Mouse (Mus musculus): ENCODE data around the gene Ostn. TPM values are rescaled to one million over a fixed set of nuclear protein-coding genes. Genes with fewer than 3 reads are reported as not detected.

Ostn gene
- polyA plus RNA-seq, 1 experiment from 2014 or later, result not detected

GRCm38 (mm10) chr16:27354464-27354863 is 47.2 kb downstream of the Ostn start:
- H3K9ac ChIP-seq, result no peak overlapping the region
- no peaks in the 10 kb centered on the region for H3K36me3 ChIP-seq (replicated peaks)
- no peaks in the 10 kb centered on the region for H3K4me1 ChIP-seq (replicated peaks)
- H3K27ac ChIP-seq (replicated peaks), result no peak overlapping the region
- no peaks in the 10 kb centered on the region for H3K9me3 ChIP-seq (replicated peaks)
- no peak for ATAC-seq (ENCODE audit: insufficient read depth)
- no peak overlapping the region for H3K4me2 ChIP-seq
- WGBS (ENCODE audit: insufficient replicate concordance), result 47% methylated on average over 2 of the region's 2 CpGs
- no peaks in the 10 kb centered on the region for H3K27me3 ChIP-seq
- H3K4me3 ChIP-seq (replicated peaks), result no peak overlapping the region

- Histone ChIP-seq H3K4me2 (no peak overlapping the region), H3K27ac (replicated peaks) (no peak overlapping the region), H3K36me3 (replicated peaks) (no peaks in the 10 kb centered on the region), H3K9ac (no peak overlapping the region), H3K4me1 (replicated peaks) (no peaks in the 10 kb centered on the region), H3K4me3 (replicated peaks) (no peak overlapping the region), H3K9me3 (replicated peaks) (no peaks in the 10 kb centered on the region), H3K27me3 (no peaks in the 10 kb centered on the region)
- WGBS (ENCODE audit: insufficient replicate concordance), result 70% methylated on average over 1 of the region's 1 CpGs
- ATAC-seq (ENCODE audit: insufficient read depth), result no peak
These were observed 52.8 kb downstream of the Ostn start for GRCm38 (mm10) chr16:27360059-27360458.

- WGBS (ENCODE audit: insufficient replicate concordance), result 62% methylated on average over 8 of the region's 8 CpGs
- ATAC-seq (ENCODE audit: insufficient read depth), result no peak
- no peak within 1 kb of the TSS for H3K4me3 ChIP-seq (replicated peaks)
These were observed 62.9 kb downstream of the Ostn start, which contains the start of gene Uts2b for GRCm38 (mm10) chr16:27370191-27370590. TSS of gene Uts2b (minus strand) at chr16:27370239.

GRCm38 (mm10) chr16:27370700-27371099 is 63.4 kb downstream of the Ostn start:
- no peak for ATAC-seq (ENCODE audit: insufficient read depth)
- Histone ChIP-seq H3K4me3 (replicated peaks) (no peak overlapping the region), H3K9me3 (replicated peaks) (no peaks in the 10 kb centered on the region), H3K27me3 (no peaks in the 10 kb centered on the region), H3K27ac (replicated peaks) (no peak overlapping the region), H3K9ac (no peak overlapping the region), H3K4me1 (replicated peaks) (no peaks in the 10 kb centered on the region), H3K36me3 (replicated peaks) (no peaks in the 10 kb centered on the region), H3K4me2 (no peak overlapping the region)
- WGBS (ENCODE audit: insufficient replicate concordance), result 70% methylated on average over 2 of the region's 2 CpGs

More at GRCm38 (mm10) chr16:27370191-27370590, 62.9 kb downstream of the Ostn start, which contains the start of gene Uts2b:
- Histone ChIP-seq H3K27ac (replicated peaks) (no peak within 1 kb of the TSS), H3K9ac (no peak within 1 kb of the TSS), H3K4me2 (no peak within 1 kb of the TSS), H3K4me1 (replicated peaks) (no peaks in the 10 kb centered on the region), H3K9me3 (replicated peaks) (no peaks in the 10 kb centered on the region), H3K36me3 (replicated peaks) (no peaks in the 10 kb centered on the region), H3K27me3 (no peaks in the 10 kb centered on the region)

GRCm38 (mm10) chr16:27374139-27374538 is 66.8 kb downstream of the Ostn start:
- no peak overlapping the region for H3K4me3 ChIP-seq (replicated peaks)
- no peaks in the 10 kb centered on the region for H3K27me3 ChIP-seq
- no peaks in the 10 kb centered on the region for H3K4me1 ChIP-seq (replicated peaks)
- H3K27ac ChIP-seq (replicated peaks), result no peak overlapping the region
- H3K9ac ChIP-seq, result no peak overlapping the region
- ATAC-seq (ENCODE audit: insufficient read depth), result no peak
- H3K4me2 ChIP-seq, result no peak overlapping the region
- no peaks in the 10 kb centered on the region for H3K9me3 ChIP-seq (replicated peaks)
- WGBS (ENCODE audit: insufficient replicate concordance), result 12% methylated on average over 3 of the region's 3 CpGs
- no peaks in the 10 kb centered on the region for H3K36me3 ChIP-seq (replicated peaks)

GRCm38 (mm10) chr16:27375318-27375717 is 68.0 kb downstream of the Ostn start:
- H3K9me3 ChIP-seq (replicated peaks), result no peaks in the 10 kb centered on the region
- no peaks in the 10 kb centered on the region for H3K27me3 ChIP-seq
- H3K27ac ChIP-seq (replicated peaks), result no peak overlapping the region
- no peak overlapping the region for H3K9ac ChIP-seq
- H3K36me3 ChIP-seq (replicated peaks), result no peaks in the 10 kb centered on the region
- no peak overlapping the region for H3K4me3 ChIP-seq (replicated peaks)
- no peaks in the 10 kb centered on the region for H3K4me1 ChIP-seq (replicated peaks)
- ATAC-seq (ENCODE audit: insufficient read depth), result peak; percentile 71
- 59% methylated on average over 2 of the region's 2 CpGs for WGBS (ENCODE audit: insufficient replicate concordance)
- no peak overlapping the region for H3K4me2 ChIP-seq

GRCm38 (mm10) chr16:27376556-27376955 is 69.3 kb downstream of the Ostn start:
- no peak overlapping the region for H3K4me2 ChIP-seq
- no peaks in the 10 kb centered on the region for H3K9me3 ChIP-seq (replicated peaks)
- no peak overlapping the region for H3K9ac ChIP-seq
- no peak overlapping the region for H3K27ac ChIP-seq (replicated peaks)
- no peaks in the 10 kb centered on the region for H3K27me3 ChIP-seq
- H3K4me3 ChIP-seq (replicated peaks), result no peak overlapping the region
- no peak for ATAC-seq (ENCODE audit: insufficient read depth)
- H3K4me1 ChIP-seq (replicated peaks), result no peaks in the 10 kb centered on the region
- H3K36me3 ChIP-seq (replicated peaks), result no peaks in the 10 kb centered on the region

- no peak for ATAC-seq (ENCODE audit: insufficient read depth)
- no peaks in the 10 kb centered on the region for H3K9me3 ChIP-seq (replicated peaks)
- no peak overlapping the region for H3K4me3 ChIP-seq (replicated peaks)
- no peak overlapping the region for H3K27ac ChIP-seq (replicated peaks)
- no peaks in the 10 kb centered on the region for H3K4me1 ChIP-seq (replicated peaks)
- no peak overlapping the region for H3K4me2 ChIP-seq
- H3K9ac ChIP-seq, result no peak overlapping the region
- H3K36me3 ChIP-seq (replicated peaks), result no peaks in the 10 kb centered on the region
- WGBS (ENCODE audit: insufficient replicate concordance), result 75% methylated on average over 4 of the region's 4 CpGs
- no peaks in the 10 kb centered on the region for H3K27me3 ChIP-seq
These were observed 74.9 kb downstream of the Ostn start for GRCm38 (mm10) chr16:27382217-27382616.

GRCm38 (mm10) chr16:27384893-27385603 is 77.8 kb downstream of the Ostn start:
- WGBS (ENCODE audit: insufficient replicate concordance), result 46% methylated on average over 4 of the region's 4 CpGs
- H3K9ac ChIP-seq, result no peak overlapping the region
- H3K36me3 ChIP-seq (replicated peaks), result no peaks in the 10 kb centered on the region
- H3K9me3 ChIP-seq (replicated peaks), result no peaks in the 10 kb centered on the region
- no peak for ATAC-seq (ENCODE audit: insufficient read depth)
- H3K27ac ChIP-seq (replicated peaks), result no peak overlapping the region
- no peak overlapping the region for H3K4me2 ChIP-seq
- no peaks in the 10 kb centered on the region for H3K27me3 ChIP-seq
- peaks cover 14% of the 10 kb centered on the region for H3K4me1 ChIP-seq (replicated peaks)
- H3K4me3 ChIP-seq (replicated peaks), result no peak overlapping the region

GRCm38 (mm10) chr16:27385649-27386048 is 78.4 kb downstream of the Ostn start:
- Histone ChIP-seq H3K4me3 (replicated peaks) (no peak overlapping the region), H3K4me1 (replicated peaks) (peaks cover 20% of the 10 kb centered on the region), H3K9me3 (replicated peaks) (no peaks in the 10 kb centered on the region), H3K27me3 (no peaks in the 10 kb centered on the region), H3K4me2 (no peak overlapping the region), H3K27ac (replicated peaks) (no peak overlapping the region), H3K9ac (no peak overlapping the region), H3K36me3 (replicated peaks) (no peaks in the 10 kb centered on the region)
- ATAC-seq (ENCODE audit: insufficient read depth), result no peak
- WGBS (ENCODE audit: insufficient replicate concordance), result 68% methylated on average over 1 of the region's 1 CpGs

- no peaks in the 10 kb centered on the region for H3K36me3 ChIP-seq (replicated peaks)
- no peak overlapping the region for H3K9ac ChIP-seq
- no peak overlapping the region for H3K4me2 ChIP-seq
- peaks cover 24% of the 10 kb centered on the region for H3K4me1 ChIP-seq (replicated peaks)
- no peaks in the 10 kb centered on the region for H3K9me3 ChIP-seq (replicated peaks)
- H3K27ac ChIP-seq (replicated peaks), result no peak overlapping the region
- no peak for ATAC-seq (ENCODE audit: insufficient read depth)
- H3K27me3 ChIP-seq, result no peaks in the 10 kb centered on the region
- WGBS (ENCODE audit: insufficient replicate concordance), result 62% methylated on average over 4 of the region's 4 CpGs
- no peak overlapping the region for H3K4me3 ChIP-seq (replicated peaks)
These were observed 79.6 kb downstream of the Ostn start for GRCm38 (mm10) chr16:27386850-27387407.
